Mouse (Mus musculus) intestine, embryonic 16.5 days (tissue): ENCODE results near the gene Unc5a. TPM values are rescaled to one million over a fixed set of nuclear protein-coding genes. Genes with fewer than 3 reads are reported as not detected.

Experiments used
- ATAC-seq: fragments of 200-750 bp; cut with Nextera tagmentation; 2 replicates; pipeline ENCODE4 v1.8.0; 2017; ENCODE audit warnings: moderate TSS enrichment, moderate library complexity
- H3K27ac ChIP-seq: fragments of 300-500 bp; sonication (generic); 2 replicates; pipeline ENCODE4 v1.5.1; 2014; ENCODE audit warnings: mild to moderate bottlenecking, low read length
- H3K27me3 ChIP-seq: fragments of 300-500 bp; sonication (generic); replicated peaks from 2 replicates; pipeline ENCODE4 v1.6.1; 2014; ENCODE audit warnings: low read length, control low read depth, mixed read lengths; ENCODE audit not compliant: control insufficient read depth, insufficient read depth
- H3K36me3 ChIP-seq: fragments of 300-500 bp; sonication (generic); 2 replicates; pipeline ENCODE4 v1.6.1; 2014; ENCODE audit warnings: low read length, control low read depth; ENCODE audit not compliant: control insufficient read depth, insufficient read depth
- H3K4me1 ChIP-seq: fragments of 300-500 bp; sonication (generic); 2 replicates; pipeline ENCODE4 v1.6.1; 2014; ENCODE audit warnings: low read length, control low read depth, mixed read lengths; ENCODE audit not compliant: control insufficient read depth, insufficient read depth
- H3K4me2 ChIP-seq: fragments of 300-500 bp; sonication (generic); 2 replicates; pipeline ENCODE4 v1.6.1; 2014; ENCODE audit warnings: low read depth, low read length, control low read depth
- H3K4me3 ChIP-seq: fragments of 300-500 bp; sonication (generic); 2 replicates; pipeline ENCODE4 v1.5.1; 2014; ENCODE audit warnings: mild to moderate bottlenecking, low read length
- H3K9ac ChIP-seq: fragments of 300-500 bp; sonication (generic); 2 replicates; pipeline ENCODE4 v1.6.1; 2014; ENCODE audit warnings: low read depth, low read length
- H3K9me3 ChIP-seq: fragments of 300-500 bp; sonication (generic); 2 replicates; pipeline ENCODE4 v1.6.1; 2016; ENCODE audit warnings: low read length, control low read depth; ENCODE audit not compliant: control insufficient read depth
- WGBS: fragments of 180-500 bp; shearing (Covaris S2); extraction: QIAGEN DNeasy Blood & Tissue Kit; methylation state at CpG from one replicate; pipeline ENCODE4 v1.1.7; 2014; 5-methylcytosine and 5-hydroxymethylcytosine counted together
- polyA plus RNA-seq: library from polyadenylated mRNA; unstranded; fragments of >200 nt; fragmentation: Nextera tagmentation; extraction: Ambion mirVana; gene quantifications from 2 replicates; pipeline ENCODE4 v1.2.1, GENCODE M21; 2015

Gene Unc5a
- polyA plus RNA-seq, 1 experiment from 2014 or later: 1.4 TPM

DNA sequence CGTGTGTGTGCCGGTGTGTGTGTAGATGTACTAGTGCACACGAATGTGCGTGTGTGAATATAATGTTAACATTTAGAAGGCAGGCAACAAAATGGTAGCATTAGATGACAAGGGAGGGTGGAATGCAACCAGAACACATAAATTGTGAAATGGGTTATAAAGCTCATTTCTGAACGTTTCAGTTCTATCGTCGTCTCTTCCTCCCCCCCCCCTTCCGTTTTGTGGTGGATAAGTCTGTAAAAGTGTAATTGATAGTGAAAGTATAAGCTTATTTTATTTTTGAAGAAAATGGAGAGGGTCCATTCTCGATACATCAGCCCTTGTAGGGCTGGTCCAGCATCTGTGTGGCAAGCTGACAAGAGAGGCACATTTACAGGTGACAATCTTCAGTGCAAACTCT, 69.5 kb downstream of the Unc5a start:
- H3K27me3 ChIP-seq: no peaks in the 10 kb centered on the region
- no peak overlapping the region for H3K4me2 ChIP-seq
- H3K4me1 ChIP-seq: 0 out of 2 replicates have a peak, but pooled peaks cover 6% of the 10 kb centered on the region
- no peak for ATAC-seq
- WGBS: 84% methylated on average over 9 of the region's 9 CpGs
- no peak overlapping the region for H3K27ac ChIP-seq
- no peaks in the 10 kb centered on the region for H3K9me3 ChIP-seq
- H3K9ac ChIP-seq: no peak overlapping the region
- H3K4me3 ChIP-seq: no peak overlapping the region
- no peaks in the 10 kb centered on the region for H3K36me3 ChIP-seq

DNA sequence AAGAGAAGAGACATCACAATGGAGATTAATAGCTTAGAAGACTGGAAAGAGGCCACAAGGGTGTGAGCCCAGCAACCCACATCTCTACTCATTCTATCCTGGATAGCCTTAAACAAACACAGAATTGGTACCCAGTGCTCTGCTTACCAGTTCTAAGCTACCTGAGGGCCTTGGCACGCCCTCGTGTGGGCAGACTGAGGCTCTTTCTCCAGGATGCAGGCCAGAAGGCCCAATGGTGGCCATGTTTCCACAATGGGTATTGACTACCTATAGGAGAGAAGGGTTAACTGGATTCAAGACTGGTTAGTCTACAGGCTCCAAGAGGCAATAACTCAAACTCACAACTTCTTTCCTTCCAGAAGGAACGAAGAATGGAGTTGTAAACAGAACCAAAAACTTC, 70.0 kb downstream of the Unc5a start:
- WGBS: 58% methylated on average over 3 of the region's 3 CpGs
- no peak overlapping the region for H3K4me2 ChIP-seq
- no peak for ATAC-seq

DNA sequence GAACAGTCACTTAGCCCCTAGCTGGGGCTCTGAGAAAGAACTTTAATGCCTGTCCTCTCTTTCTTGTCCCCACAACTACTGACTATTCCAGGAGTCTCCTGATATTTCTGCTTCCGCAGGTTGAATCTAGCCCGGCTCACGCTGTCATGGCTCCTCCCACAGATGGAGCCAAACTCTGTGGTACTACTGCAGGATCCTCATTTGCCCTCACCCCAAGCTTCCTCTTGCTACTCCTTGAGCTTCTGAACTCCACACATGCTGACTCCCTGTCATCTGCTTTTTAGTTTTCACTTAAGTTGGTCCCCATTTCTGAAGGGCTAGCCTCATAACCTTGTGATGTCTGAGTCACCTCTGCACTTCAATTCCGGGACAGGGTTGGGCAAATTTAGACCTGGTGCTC, 70.8 kb downstream of the Unc5a start:
- Histone ChIP-seq H3K27me3 (no peaks in the 10 kb centered on the region), H3K9ac (no peak overlapping the region), H3K4me3 (no peak overlapping the region), H3K4me1 (0 out of 2 replicates have a peak, but pooled peaks cover 6% of the 10 kb centered on the region), H3K36me3 (no peaks in the 10 kb centered on the region), H3K9me3 (no peaks in the 10 kb centered on the region), H3K27ac (no peak overlapping the region), H3K4me2 (no peak overlapping the region)
- ATAC-seq: no peak
- WGBS: 86% methylated on average over 4 of the region's 4 CpGs

More for the DNA sequence above, 70.0 kb downstream of the Unc5a start:
- H3K27ac ChIP-seq: no peak overlapping the region
- H3K9ac ChIP-seq: no peak overlapping the region
- 0 out of 2 replicates have a peak, but pooled peaks cover 6% of the 10 kb centered on the region for H3K4me1 ChIP-seq
- H3K27me3 ChIP-seq: no peaks in the 10 kb centered on the region
- H3K36me3 ChIP-seq: no peaks in the 10 kb centered on the region
- H3K4me3 ChIP-seq: no peak overlapping the region
- no peaks in the 10 kb centered on the region for H3K9me3 ChIP-seq

GRCm38 (mm10) chr13:55021194-55021779, 72.1 kb downstream of the Unc5a start, which contains the start of gene Hk3:
Gene Hk3 (minus strand): TSS chr13:55021385.
- Histone ChIP-seq H3K9ac (no peak within 1 kb of the TSS), H3K4me1 (0 out of 2 replicates have a peak, but pooled peaks cover 6% of the 10 kb centered on the region), H3K27me3 (no peaks in the 10 kb centered on the region), H3K4me2 (no peak within 1 kb of the TSS), H3K27ac (no peak within 1 kb of the TSS), H3K36me3 (no peaks in the 10 kb centered on the region), H3K9me3 (no peaks in the 10 kb centered on the region), H3K4me3 (no peak within 1 kb of the TSS)
- WGBS: 79% methylated on average over 13 of the region's 13 CpGs
- ATAC-seq: no peak

DNA sequence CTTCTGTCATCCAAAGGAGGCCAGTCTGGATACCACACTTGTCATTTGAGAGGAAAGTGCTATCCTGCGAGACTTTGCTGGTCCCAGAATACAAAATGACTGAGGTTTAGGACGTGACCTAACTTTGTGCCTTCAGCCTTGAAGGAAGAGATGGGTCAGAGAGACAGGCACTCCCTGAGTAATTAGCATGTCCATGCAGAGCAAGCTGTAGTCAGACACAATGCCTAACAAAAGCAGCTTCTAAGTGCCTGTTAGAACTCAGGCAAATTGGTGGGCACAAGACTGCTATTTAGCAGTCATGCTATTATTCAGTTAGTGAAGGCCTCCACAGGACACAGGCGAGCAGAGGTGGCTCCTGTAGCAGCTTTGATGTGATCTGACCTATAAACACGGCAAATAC, 73.0 kb downstream of the Unc5a start:
- H3K9ac ChIP-seq: no peak overlapping the region
- no peaks in the 10 kb centered on the region for H3K9me3 ChIP-seq
- H3K36me3 ChIP-seq: no peaks in the 10 kb centered on the region
- H3K4me1 ChIP-seq: 0 out of 2 replicates have a peak, but pooled peaks cover 6% of the 10 kb centered on the region
- no peak overlapping the region for H3K27ac ChIP-seq
- WGBS: 62% methylated on average over 4 of the region's 4 CpGs
- no peak overlapping the region for H3K4me2 ChIP-seq
- no peaks in the 10 kb centered on the region for H3K27me3 ChIP-seq
- no peak for ATAC-seq
- no peak overlapping the region for H3K4me3 ChIP-seq

DNA sequence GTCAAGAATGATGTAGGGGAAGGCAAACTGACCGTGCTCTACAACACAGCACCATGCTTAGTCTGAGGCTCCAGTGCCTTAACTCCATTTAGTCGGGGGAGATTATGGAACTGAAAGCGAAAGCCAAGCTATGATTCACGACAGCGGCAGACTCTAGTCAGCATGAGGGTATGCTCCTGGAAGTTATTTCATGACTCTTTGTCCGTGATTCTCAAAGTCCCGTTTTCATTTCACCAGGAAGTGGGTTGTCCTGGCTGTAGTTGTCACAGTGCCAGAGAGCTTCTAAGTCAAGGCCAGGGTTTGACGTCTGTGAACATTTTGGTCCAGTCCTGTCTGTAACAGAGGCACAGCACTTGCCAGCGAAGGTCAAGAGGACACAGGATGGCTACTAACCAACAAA, 73.5 kb downstream of the Unc5a start:
- no peak overlapping the region for H3K9ac ChIP-seq
- H3K27me3 ChIP-seq: no peaks in the 10 kb centered on the region
- 0 out of 2 replicates have a peak, but pooled peaks cover 6% of the 10 kb centered on the region for H3K4me1 ChIP-seq
- no peaks in the 10 kb centered on the region for H3K36me3 ChIP-seq
- ATAC-seq: no peak
- H3K4me2 ChIP-seq: peak overlapping the region; percentile 12; the same call in 1 of the 2 replicates
- H3K4me3 ChIP-seq: no peak overlapping the region
- WGBS: 64% methylated on average over 9 of the region's 9 CpGs
- H3K27ac ChIP-seq: no peak overlapping the region
- H3K9me3 ChIP-seq: no peaks in the 10 kb centered on the region

- Histone ChIP-seq H3K9ac (no peak overlapping the region), H3K9me3 (no peaks in the 10 kb centered on the region), H3K27ac (no peak overlapping the region)
Observed at GRCm38 (mm10) chr13:55024215-55024614, 75.0 kb downstream of the Unc5a start.

DNA sequence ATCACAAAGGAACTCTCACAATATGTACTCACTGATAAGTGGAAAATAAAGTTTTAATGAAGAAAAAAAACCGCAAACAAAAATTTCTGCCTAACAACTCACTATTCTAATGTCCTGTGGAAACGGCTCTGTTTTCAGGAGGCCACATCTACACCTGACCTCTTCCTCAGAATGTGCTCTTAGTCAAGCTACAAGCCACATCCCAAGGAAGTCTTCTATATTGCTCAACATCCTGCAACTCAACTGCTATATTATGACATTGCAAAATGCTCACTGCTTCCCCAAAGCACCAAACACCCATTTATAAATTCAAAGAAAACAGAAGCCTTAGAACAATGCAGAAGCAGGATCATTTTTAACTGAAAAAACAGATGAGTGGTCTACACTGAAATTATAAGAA, 90.8 kb downstream of the Unc5a start:
- no peak overlapping the region for H3K9ac ChIP-seq
- H3K9me3 ChIP-seq: no peaks in the 10 kb centered on the region
- no peaks in the 10 kb centered on the region for H3K4me1 ChIP-seq
- H3K27ac ChIP-seq: no peak overlapping the region
- no peaks in the 10 kb centered on the region for H3K27me3 ChIP-seq
- no peak for ATAC-seq
- H3K4me2 ChIP-seq: no peak overlapping the region
- H3K4me3 ChIP-seq: no peak overlapping the region
- H3K36me3 ChIP-seq: no peaks in the 10 kb centered on the region
- WGBS: 97% methylated on average over 2 of the region's 2 CpGs

More at GRCm38 (mm10) chr13:55024215-55024614, 75.0 kb downstream of the Unc5a start:
- Histone ChIP-seq H3K36me3 (no peaks in the 10 kb centered on the region), H3K4me2 (no peak overlapping the region), H3K27me3 (no peaks in the 10 kb centered on the region), H3K4me1 (0 out of 2 replicates have a peak, but pooled peaks cover 6% of the 10 kb centered on the region), H3K4me3 (no peak overlapping the region)
- WGBS: 85% methylated on average over 2 of the region's 2 CpGs
- ATAC-seq: no peak

- Histone ChIP-seq H3K4me2 (no peak overlapping the region), H3K9me3 (no peaks in the 10 kb centered on the region), H3K4me3 (no peak overlapping the region), H3K4me1 (no peaks in the 10 kb centered on the region), H3K27me3 (no peaks in the 10 kb centered on the region), H3K27ac (no peak overlapping the region), H3K9ac (no peak overlapping the region), H3K36me3 (0 out of 2 replicates have a peak, but pooled peaks cover 4% of the 10 kb centered on the region)
- no peak for ATAC-seq
- WGBS: 83% methylated on average over 3 of the region's 3 CpGs
Observed at GRCm38 (mm10) chr13:55047706-55048105, 98.5 kb downstream of the Unc5a start.
